Mouse (Mus musculus) 416B (cell line): ENCODE results near the gene Krt31.

Source experiments
- DNase-seq: peaks from one replicate; pipeline ENCODE4 v3.0.0; 2011; ENCODE audit warnings: low read depth

Gene Krt31

DNA sequence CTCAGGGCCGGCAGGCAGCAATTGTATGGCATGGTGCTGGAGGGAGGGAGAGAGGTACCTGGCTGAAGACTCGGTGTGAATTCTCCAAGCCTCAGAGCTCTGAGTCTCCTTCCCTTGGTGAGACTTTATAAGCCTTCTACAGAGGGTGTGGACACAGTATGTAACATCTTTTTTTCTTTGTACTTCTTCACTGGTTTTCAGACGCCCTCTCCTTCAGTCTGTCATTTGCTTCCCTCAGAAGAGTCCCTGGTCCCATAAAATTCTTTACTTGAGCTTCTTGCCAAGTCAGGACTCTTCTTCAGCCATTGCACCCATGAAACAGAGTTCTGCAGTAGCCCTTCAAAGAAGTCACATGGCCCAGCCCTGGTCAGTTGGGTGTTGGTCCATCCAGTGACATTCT, at the start of gene Krt31:
Gene Krt31, minus strand, starts transcription at position 101 of the 400 bp plus-strand sequence.
- no peak for DNase-seq

DNA sequence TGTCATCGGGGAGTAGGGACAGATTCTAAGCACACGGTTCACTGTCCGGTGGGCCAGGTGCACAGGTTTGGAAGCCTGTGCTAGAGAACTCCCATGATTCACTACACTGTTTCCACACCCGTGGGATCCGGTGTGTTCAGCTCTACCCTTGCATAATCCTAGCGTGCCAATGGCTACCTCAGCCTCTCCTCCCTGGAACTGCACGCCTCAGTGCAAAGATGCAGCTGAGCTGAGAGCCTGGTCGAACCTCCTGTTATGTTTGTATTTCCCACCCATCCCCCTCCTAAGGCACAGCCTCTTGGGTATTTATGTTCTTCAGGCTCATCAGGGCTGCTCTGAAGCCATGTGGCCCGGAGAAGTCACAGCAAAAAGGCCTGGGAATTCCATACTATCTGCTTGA, 47.5 kb upstream of the Krt31 start:
- DNase-seq: no peak

DNA sequence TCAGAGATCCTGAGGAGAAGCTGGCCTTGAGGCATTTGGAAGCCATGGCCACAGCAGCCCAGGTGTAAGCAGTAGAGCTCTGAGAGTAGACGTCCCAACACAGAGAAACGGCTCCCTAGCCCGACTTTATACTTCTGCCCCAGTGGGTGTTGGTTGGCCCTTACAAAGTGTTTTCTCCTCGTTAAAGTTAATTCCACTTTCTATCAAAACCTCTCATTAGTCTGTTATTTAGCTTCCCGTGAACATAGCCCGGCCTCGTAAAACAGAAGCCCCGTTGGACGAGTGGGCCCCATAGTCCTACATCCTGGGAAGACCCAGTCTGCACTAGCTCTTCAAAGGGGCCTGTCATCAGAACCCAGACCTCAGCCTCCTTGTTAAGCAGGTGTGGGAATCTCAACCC, 45.8 kb upstream of the Krt31 start, which contains the start of gene Krt35:
Gene Krt35, minus strand, starts transcription at position 101 of the 400 bp plus-strand sequence.
- DNase-seq: no peak

DNA sequence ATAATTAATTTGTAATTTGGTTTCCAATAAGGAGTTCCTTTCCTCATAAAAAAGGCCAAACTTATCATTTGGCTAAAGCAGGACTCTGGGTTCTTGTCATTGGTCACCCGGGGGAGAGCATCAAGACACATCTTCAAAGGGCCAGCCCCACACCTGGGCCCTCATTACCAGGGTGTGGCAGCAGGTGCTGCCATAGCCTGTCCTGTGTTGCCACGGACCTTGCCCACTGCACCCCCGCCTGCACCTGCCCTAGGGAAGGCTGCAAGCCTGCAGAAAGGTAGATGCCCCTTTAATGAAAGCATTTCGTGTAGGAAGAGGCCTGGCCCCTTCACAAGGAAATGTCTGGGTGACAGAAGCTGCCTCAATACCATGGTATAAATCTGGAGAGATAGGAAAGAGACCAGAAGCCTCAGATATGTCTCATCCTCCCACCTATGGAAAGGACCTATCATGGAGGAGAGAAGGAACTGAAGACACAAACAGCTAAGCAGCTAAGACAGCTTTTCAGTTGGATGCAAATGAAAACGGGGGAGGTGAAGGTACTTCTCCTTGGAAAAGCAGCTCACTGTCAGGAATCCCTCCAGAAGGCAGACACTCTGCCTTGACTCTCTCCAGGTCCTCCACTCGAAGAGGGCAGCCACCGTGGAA, 38.2 kb upstream of the Krt31 start:
- no peak for DNase-seq

DNA sequence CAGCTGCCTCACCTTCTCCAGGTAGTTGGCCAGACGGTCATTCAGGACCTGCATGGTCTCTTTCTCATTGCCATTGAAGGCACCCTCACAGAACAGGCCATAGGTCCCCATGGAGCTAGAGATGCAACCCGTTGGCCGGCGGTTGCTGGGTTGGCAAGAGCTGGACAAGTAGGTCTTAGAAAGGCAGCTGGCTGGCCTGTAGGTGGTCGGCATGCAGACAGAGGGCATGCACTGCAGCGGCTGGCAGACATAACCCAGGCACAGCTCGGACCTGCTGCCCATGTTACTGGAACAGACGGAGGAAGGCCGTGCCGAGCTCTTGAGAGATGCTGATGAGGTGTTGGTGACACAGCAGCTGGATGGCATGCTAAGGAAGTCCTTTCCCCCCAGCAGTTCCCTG, 37.5 kb upstream of the Krt31 start, which contains the start of gene Krt32:
Gene Krt32, minus strand, starts transcription at position 366 of the 400 bp plus-strand sequence.
- no peak for DNase-seq

DNA sequence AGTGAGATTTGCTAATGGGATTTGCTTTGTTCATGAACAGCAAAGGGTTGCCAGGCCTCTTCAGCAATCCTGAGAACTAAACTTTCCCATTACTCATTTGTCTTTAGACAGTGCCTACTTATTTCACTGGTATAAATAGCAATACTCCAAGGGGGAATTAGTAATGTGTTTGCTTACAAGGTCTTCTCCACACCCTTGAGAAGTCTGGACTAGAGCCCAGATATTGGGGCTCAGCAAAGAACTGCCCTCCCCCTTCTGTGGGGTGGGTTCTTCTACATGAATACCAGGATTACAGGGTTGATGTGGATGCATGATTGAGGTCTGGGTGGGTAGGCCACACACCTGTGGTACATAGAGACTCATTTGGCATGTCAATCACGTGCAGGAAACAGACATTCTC, 23.5 kb upstream of the Krt31 start:
- DNase-seq: no peak

DNA sequence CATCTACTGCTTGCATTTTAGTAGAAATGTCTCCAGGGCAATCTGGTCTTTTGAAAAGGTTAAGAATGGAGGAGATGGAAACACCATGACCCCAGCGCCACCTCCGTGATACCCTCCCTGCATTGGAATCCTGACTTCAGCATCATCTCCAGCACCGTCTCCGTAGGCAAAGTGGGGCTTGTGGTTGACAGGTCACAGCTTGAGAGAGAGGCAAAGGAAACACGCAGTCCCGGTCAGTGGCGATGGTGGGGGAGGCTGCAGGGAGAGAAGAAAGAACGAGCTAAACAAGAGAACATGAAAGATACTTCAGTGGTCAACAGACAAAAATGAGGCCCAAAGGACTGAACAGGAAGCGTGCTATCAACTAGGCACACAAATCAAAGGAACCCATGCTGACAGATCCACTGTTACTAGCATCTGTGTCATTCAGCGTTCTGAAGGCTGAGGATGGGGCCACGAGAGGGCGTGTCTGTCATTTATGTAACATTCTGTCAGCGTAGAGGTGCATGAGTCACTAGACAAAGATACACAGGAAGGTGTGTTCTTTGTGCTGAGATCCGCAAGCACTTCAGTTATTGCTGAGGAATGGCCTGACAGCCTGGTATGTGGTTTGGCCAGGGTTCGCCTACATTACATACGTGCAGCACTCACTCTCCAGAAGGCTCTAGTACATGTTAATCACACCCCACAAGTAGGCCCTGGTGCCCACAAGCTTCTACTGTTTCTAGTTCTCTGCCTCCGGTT, 17.1 kb upstream of the Krt31 start:
- peak; percentile 13 for DNase-seq

DNA sequence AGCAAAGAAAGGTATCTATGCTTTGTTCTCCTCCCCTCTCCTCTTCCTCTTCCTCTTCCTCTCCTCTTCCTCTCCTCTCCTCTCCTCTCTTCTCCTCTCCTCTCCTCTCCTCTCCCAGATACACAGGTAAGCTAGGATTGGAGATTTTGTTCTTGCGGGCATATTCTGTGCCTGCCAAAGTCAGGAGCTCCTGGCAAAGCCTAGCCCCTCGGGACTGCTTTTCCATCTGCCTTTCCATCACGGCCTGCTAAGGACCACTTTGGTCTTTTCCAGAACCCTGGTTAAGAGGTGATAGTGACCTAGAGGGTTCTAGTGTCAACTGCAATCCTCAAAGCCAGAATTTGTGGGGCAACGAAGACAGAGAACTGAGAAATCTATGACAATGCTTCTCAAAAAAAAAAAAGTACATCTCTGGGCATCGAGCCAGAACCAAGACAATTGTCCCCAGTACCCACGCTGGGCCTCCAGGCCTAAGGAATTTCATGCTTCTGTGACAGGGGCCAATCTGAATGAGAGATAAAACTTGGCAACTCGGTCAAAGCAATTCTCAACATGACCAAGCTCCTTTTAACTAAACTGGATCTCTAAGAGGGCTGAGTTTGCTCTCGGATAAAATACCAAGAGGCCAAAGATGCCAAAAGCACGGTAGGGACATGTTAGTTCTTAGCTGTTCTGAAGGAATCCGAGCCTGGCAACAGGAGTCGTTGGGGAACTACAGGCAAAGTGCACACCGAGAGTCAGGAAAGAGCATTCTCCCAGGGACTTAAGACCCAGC, 16.1 kb upstream of the Krt31 start:
- DNase-seq: no peak

DNA sequence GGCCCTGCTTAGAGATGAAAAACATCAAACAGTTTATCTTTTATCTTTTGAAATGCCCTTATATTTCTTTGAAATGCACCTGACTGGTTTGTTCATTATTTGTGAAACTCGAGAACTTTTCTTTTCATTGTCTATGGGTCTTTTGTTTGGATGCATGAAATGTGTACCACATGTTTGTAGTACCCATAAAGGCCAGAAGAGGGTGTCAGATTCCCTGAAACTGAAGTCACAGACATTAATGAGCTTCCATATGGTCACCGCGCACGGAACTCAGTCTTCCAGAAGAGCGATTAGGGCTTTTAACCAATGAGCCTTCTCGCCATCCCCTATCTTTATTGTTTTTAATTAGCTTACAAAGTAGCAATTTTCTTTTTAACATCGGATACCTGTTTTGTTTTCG, 8.5 kb upstream of the Krt31 start:
- peak; percentile 6 for DNase-seq

DNA sequence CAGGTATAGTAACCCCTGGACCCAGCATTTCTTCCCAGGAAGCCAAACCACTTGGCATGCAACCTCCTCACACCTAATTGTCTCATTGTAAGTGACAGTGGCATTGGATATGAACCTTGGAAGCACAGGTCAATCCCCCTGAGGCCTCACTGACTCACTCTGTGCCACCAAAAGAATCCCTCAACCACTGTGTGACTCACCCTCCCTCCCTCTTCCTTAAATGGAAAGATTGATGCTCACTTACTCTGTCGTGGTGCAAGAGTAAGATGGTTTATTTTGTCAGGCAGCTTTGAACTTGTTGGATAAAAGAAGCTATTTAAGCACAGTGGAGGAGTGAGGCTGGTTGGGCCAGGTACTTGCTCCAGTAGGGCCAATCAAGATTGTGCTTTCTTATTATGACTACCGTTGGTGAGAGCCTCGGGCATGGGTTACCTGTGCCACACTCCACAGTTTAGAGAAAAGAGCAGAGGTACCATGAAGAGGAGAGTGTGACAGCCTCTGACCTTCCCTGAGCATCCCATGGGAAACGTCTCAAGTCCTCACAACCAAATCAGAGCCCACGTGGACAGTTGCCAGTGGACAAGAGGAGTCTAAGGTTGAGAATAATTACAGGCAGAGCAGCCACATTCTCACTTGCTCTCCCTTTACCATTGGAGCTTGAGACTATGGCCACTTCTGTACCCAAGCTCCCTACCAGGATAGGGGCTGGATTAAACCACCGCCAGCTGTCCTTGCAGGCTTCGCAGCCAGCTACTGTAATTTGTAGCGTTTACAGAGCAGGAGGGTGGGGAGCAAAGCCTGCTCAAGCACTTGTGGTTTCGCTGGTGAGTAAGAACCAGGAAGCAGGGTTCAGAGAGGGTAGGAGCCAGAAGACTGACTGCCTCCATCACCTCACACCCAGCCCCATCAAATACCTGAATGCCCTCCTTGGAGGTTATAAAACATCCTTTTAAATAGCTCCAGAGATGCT, 5.6 kb upstream of the Krt31 start:
- DNase-seq: peak; percentile 50

DNA sequence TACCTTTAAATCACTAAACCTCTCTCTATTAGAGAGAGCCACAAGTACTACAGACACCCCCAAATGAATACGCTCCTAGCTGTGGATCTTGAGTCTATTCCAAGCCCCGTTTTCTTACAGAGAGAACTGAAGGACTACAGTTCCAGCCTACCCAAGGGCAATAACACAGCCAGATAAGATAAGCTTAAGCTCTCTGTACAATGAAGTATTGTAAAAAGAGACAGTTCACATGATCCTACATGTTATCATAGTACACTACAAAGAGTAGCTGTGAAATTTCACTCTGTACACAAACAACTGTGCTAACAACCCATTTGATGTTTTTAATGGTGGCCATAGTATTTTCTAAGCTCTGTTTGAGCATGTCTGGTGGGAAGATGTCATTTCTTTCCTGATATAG, 3.2 kb downstream of the Krt31 start:
- DNase-seq: no peak

DNA sequence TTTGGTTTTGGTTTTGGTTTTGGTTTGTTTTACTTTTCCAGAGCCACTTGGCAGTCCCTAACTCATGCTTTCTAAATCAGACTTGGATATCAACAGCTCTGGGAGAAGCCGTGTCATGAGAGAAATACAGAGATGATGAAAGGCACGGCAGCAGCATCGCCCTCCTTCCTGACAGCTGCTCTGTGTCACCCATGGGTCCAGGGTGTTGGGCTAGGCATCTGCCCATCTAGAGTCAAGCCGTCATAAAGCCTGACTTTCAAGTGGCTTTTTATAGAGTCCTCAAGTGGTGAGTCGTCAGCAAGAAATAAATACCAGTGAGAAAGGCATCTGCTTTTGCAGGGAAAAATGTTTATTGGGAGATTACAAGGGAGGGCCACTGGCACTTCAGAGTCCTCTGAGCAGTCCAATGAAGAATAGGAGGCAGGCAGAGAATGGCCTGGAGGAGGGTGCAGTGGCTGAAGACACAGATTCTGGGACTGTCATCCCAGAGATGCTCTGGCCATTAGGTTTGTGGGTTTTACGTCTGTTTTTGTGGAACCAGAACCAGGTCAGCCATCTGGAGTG, 4.0 kb downstream of the Krt31 start:
- DNase-seq: no peak

DNA sequence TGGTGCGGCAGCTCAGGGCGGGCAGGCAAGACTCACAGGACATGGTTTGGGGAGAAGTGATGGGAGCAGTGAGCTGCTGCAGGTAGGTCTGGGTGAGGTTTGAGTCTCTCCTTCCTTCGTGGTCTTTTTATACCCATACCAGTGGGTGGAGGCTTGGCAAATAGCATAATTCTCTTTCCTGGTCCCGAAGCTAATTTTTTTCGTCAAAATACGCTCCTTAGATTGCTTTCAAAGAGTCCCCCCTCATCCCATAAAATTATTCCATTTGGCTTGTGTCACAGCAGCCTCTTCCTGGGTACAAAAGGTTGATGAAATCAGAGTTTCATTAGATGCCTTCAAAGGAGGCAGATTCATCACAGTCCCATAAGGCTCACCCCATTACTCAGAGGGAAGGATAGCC, 8.9 kb downstream of the Krt31 start, which contains the start of gene Krt34:
Gene Krt34, minus strand, starts transcription at position 101 of the 400 bp plus-strand sequence.
- no peak for DNase-seq

DNA sequence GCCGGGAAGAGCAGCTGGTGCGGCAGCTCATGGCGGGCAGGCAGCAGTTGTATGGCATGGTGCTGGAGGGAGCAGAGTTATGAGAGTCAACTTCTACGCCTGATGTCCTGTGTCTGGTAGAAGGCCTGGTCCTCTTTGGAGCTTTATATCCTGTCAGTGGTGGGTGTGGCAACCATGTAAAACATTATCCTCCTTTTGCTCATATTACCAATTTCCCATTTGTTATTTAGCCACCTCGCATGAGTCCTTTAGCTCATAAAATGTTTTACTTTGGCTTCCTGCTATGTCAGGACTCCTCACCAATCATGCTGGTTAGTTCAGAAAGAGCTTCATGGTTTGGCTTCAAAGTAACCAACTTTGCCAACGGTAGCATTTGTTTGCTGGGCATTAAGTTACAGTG, 20.6 kb downstream of the Krt31 start, which contains the start of gene Krt33b:
Gene Krt33b, minus strand, starts transcription at position 101 of the 400 bp plus-strand sequence.
- DNase-seq: no peak

DNA sequence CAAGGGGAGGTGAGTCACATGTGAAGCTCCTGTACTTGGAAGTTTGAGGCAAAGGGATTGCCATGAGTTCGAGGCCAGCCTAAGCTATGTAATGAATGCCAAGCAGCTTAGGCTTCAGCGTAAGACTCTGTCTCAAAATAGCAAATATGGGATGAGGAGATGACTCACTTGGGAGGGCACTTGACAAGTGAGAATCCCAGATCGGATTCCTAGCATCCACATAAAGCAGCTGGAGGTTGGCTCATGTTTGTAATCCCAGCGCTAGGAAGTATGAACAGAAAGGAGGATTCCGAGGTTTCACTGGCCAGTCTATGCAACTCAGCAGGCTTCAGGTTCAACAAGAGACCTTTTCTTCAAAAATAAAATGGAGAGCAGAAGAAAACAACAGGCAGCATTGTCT, 28.9 kb downstream of the Krt31 start:
- no peak for DNase-seq

DNA sequence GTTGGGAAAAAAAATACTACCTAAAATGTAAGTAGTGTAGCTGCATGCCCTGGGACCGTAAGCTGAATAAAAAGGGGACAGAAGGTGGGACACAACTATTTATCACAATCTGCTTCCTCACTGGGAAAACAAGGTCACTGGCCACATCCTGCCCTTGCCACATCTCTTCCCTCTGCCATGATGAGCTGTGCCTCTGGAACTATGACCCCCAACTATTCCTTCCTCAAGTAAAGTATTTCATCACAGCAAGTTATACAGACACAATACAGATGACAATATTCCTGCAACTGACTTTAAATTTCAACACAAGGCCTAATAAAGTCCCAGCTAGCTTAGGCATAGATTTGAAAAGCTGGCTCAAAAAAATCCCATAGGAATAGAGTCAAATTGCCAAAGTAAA, 30.9 kb downstream of the Krt31 start:
- DNase-seq: no peak

DNA sequence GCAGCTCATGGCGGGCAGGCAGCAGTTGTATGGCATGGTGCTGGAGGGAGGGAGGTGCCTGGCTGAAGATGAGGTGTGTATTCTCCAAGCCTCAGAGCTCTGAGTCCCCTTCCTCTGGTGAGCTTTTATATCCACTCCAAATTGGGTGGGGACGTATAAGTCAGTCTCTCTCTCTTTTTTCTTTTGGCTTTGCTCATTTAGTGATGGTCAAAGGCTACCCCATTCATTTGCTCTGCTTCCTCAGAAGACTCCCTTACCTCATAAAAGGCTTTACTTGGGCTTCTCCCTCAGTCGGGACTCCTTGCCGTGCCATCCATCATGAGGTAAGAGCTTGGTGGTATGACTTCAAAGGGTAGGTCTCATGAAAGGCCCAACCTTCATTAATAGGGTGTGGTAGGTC, 34.2 kb downstream of the Krt31 start, which contains the start of gene Krt33a:
Gene Krt33a, minus strand, starts transcription at position 101 of the 400 bp plus-strand sequence.
- DNase-seq: no peak

DNA sequence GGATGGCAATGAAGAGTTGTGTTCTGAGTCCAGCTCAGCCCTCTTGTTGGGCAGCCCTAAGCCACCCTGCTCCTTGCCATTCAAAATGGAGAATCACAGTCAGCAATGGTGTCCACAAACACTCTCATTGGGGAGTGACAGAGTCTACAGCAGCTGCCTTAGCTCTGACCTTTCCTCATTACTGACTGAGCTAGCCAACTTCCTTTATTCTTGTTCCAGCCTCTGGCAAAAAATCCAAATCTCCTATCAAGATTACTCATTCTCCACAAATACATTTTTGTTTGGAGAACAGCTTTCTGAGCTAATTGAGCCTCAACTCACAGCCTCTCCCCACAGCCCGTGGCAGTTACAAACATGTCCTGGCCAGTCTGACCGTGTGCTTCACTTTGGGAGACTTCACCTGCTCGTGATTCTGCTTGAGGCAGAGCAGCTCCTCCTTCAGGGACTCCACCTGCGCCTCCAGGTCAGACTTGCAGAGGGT, 36.6 kb downstream of the Krt31 start:
- no peak for DNase-seq

DNA sequence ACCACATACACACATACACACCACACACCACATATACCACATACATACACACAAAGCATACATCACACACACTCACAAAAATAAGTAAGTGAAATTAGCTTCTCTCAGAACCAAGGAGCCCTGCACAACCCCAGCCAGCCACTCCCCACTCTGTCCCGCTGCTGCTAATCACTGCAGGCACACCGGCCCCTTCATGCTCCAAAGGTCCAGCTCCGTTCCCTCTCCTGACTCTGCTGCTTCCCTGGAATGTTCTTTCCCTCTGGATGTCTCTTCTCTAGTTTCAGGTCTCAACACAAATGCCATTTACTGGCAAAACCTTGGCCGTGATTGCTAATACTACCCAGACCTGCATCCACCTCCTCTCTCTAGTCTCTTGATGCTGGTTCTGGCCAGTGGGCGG, 39.7 kb downstream of the Krt31 start:
- no peak for DNase-seq

DNA sequence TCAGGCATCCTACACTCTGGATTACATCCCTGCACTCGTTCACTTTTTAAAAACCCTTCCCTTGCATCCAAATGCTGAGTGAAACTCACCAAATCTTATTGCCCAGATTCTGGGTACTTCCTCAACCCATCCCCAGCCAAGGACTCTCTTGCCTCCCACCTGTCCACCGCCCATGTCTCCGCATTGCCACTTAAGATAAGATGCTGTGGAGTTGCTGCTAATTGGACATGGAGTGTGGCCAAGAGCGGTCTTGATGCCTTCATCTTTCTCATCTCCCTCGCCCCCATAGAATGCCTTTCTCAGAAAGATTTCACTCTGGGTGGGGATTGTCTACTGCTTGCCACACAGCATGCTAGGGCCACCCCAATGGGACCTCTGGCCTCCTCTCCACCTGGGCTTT, 42.0 kb downstream of the Krt31 start:
- no peak for DNase-seq

DNA sequence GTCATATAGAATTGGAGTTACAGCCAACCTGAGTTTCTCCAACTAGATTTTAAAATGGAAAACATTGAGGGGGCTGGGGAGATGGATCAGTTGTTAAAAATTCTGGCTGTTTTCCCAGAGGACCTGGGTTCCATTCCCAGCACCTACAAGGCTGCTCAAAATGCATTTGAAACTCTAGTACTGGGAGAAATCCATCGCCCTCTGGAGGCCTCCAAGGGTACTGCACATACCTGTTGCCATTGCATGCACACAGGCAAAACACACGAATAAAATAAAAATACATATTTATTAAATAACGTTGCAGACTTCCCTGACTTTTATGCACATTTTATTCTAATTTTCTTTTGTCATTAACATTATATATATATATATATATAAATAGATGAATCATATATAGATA, 43.7 kb downstream of the Krt31 start:
- peak; percentile 14 for DNase-seq
